In the genomic region with DNA sequence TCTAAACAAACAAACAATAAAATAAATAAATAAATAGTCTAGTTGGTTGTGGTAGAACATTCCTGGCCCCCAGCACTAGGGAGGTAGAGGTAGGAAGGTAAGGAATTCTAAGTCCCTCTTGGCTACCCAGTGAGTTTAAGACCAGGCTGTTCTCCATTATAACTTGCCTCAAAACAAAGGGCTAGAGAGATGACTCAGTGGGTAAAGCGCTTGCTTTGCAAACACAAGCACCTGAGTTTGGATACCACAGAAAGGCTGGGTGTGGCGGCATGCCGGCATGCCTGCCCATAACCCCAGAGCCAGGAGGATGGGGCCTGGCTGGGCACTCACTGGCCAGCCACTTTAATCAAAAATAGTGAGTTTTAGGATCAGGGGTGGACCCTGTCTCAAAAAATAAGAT, we compare ENCODE assay signal across 36 mouse cellular contexts. TPM values are rescaled to one million over a fixed set of nuclear protein-coding genes. Genes with fewer than 3 reads are reported as not detected.
DNase-seq lines count a peak whose midpoint lies in the region; ATAC-seq lines count a peak whose summit lies in the region.
"Had no signal": no experiment of that assay in that cellular context is flagged by ENCODE, and none has a peak within 500 bp of the region (broad histone marks: within the 10 kb centered on the region; RNA-seq: fewer than 3 reads in every experiment).

No protein-coding gene starts in this region.

- 89% methylated on average over 3 of the region's 3 CpGs for WGBS in heart, embryonic 13.5 days
- 74% methylated on average over 3 of the region's 3 CpGs for WGBS in stomach, embryonic 15.5 days

- H3K27ac ChIP-seq in heart, embryonic 13.5 days (replicated peaks), result 0 out of 2 replicates have a peak overlapping the region, but pooled peaks have one; percentile 12
- peak overlapping the region; percentile 40; the same call in 1 of the 2 replicates for H3K27ac ChIP-seq in stomach, embryonic 15.5 days
- H3K27ac ChIP-seq: forebrain, embryonic 10.5 days; hindbrain, embryonic 15.5 days; layer of hippocampus, adult 2 months; left cerebral cortex, adult 2 months; midbrain, embryonic 12.5 days; neural tube, embryonic 13.5 days had no signal

- H3K9me3 ChIP-seq in heart, embryonic 13.5 days, result no peaks in the 10 kb centered on the region
- no peaks in the 10 kb centered on the region for H3K9me3 ChIP-seq in stomach, embryonic 15.5 days
- H3K9me3 ChIP-seq: embryonic facial prominence, embryonic 13.5 days; forebrain, embryonic 10.5 days; heart, embryonic 15.5 days; hindbrain, embryonic 15.5 days; kidney, embryonic 15.5 days; limb, embryonic 13.5 days; megakaryocyte, embryonic 14.5 days; midbrain, embryonic 12.5 days; neural tube, embryonic 13.5 days had no signal

- H3K27me3 ChIP-seq in heart, embryonic 13.5 days (replicated peaks), result peaks cover 3% of the 10 kb centered on the region
- no peaks in the 10 kb centered on the region for H3K27me3 ChIP-seq in stomach, embryonic 15.5 days (replicated peaks)
- H3K27me3 ChIP-seq: embryonic facial prominence, embryonic 13.5 days; heart, embryonic 15.5 days; hindbrain, embryonic 15.5 days; kidney, embryonic 15.5 days had no signal

- no peak for DNase-seq in heart, postnatal 4 days
- peak; percentile 52 for DNase-seq in urinary bladder, postnatal 14 days (ENCODE audit: low spot score)
- DNase-seq in urinary bladder, adult 2 months (ENCODE audit: low spot score), result no peak
- DNase-seq in spleen, adult 18-20 months, result no peak
- no peak for DNase-seq in ovary, postnatal 14 days (ENCODE audit: low spot score)
- DNase-seq: adrenal gland, postnatal 25 days; cerebellum, adult 18-20 months; cerebellum, postnatal 10 days; gastrocnemius, adult 2 months; gastrocnemius, postnatal 36 days; heart, adult 18-20 months; heart, postnatal 36 days; kidney, adult 11 months; kidney, postnatal 36 days; right cerebral cortex, postnatal 14 days had no signal

- H3K9ac ChIP-seq in heart, embryonic 13.5 days, result no peak overlapping the region
- no peak overlapping the region for H3K9ac ChIP-seq in stomach, embryonic 15.5 days
- H3K9ac ChIP-seq: embryonic facial prominence, embryonic 13.5 days; heart, embryonic 15.5 days; hindbrain, embryonic 15.5 days; kidney, embryonic 15.5 days; limb, embryonic 13.5 days; midbrain, embryonic 12.5 days; neural tube, embryonic 13.5 days had no signal

- H3K4me2 ChIP-seq in heart, embryonic 13.5 days, result no peak overlapping the region
- no peak overlapping the region for H3K4me2 ChIP-seq in stomach, embryonic 15.5 days
- H3K4me2 ChIP-seq: embryonic facial prominence, embryonic 13.5 days; hindbrain, embryonic 15.5 days; kidney, embryonic 15.5 days; limb, embryonic 13.5 days; liver, embryonic 11.5 days; midbrain, embryonic 12.5 days; neural tube, embryonic 13.5 days had no signal

- H3K4me1 ChIP-seq in heart, embryonic 13.5 days, result peaks cover 37% of the 10 kb centered on the region
- H3K4me1 ChIP-seq in stomach, embryonic 15.5 days, result peaks cover 28% of the 10 kb centered on the region

- ATAC-seq in heart, embryonic 13.5 days (ENCODE audit: extremely low read depth, insufficient number of reproducible peaks, low FRiP score, low TSS enrichment), result no peak
- ATAC-seq in stomach, embryonic 15.5 days (ENCODE audit: insufficient read depth, low FRiP score, low read depth), result peak; percentile 40; the same call in 1 of the 2 replicates
- ATAC-seq: forebrain, embryonic 16.5 days; inflammation-experienced regulatory T-cells, adult 6 months had no signal

- no peaks in the 10 kb centered on the region for H3K36me3 ChIP-seq in heart, embryonic 13.5 days
- no peaks in the 10 kb centered on the region for H3K36me3 ChIP-seq in stomach, embryonic 15.5 days
- H3K36me3 ChIP-seq: embryonic facial prominence, embryonic 13.5 days; forebrain, embryonic 10.5 days; heart, embryonic 15.5 days; hindbrain, embryonic 15.5 days; kidney, embryonic 15.5 days; limb, embryonic 13.5 days; midbrain, embryonic 12.5 days; neural tube, embryonic 13.5 days had no signal

- no peak overlapping the region for H3K4me3 ChIP-seq in heart, embryonic 13.5 days
- no peak overlapping the region for H3K4me3 ChIP-seq in stomach, embryonic 15.5 days (replicated peaks)
- H3K4me3 ChIP-seq: embryonic facial prominence, embryonic 13.5 days; forebrain, embryonic 10.5 days; gastrocnemius, adult 2 months; heart, embryonic 15.5 days; hindbrain, embryonic 15.5 days; kidney, embryonic 15.5 days; layer of hippocampus, adult 2 months; left cerebral cortex, adult 2 months; limb, embryonic 13.5 days; midbrain, embryonic 12.5 days; neural tube, embryonic 13.5 days had no signal

RNA-seq across cellular contexts. Expression of a gene that starts 8.7 kb away (rescaled TPM):
- polyA plus RNA-seq in heart, embryonic 13.5 days (2015; fragmentation: Nextera tagmentation; extraction: Ambion mirVana), result 2.0 and 2.6 TPM in 2 replicates
- 1 to 10 TPM; 4.6 to 5.1 TPM for total RNA-seq in heart, postnatal 4 days (2021)
- polyA plus RNA-seq in urinary bladder, adult 2 months (2012; rRNA removed), result 18.2 and 21.8 TPM in 2 replicates
- polyA plus RNA-seq in stomach, embryonic 15.5 days (2015; fragmentation: Nextera tagmentation; extraction: Ambion mirVana), result 15.3 and 20.7 TPM in 2 replicates
- polyA plus RNA-seq: inflammation-experienced regulatory T-cells, adult 6 months had no signal

RNA-seq across cellular contexts. Expression of a gene that starts 28.0 kb away (rescaled TPM):
- 90.2 and 102 TPM in 2 replicates for polyA plus RNA-seq in heart, embryonic 13.5 days (2015; fragmentation: Nextera tagmentation; extraction: Ambion mirVana)
- 10 to 100 TPM; 53.6 to 55.5 TPM for total RNA-seq in heart, postnatal 4 days (2021)
- 154 and 165 TPM in 2 replicates for polyA plus RNA-seq in urinary bladder, adult 2 months (2012; rRNA removed)
- polyA plus RNA-seq in stomach, embryonic 15.5 days (2015; fragmentation: Nextera tagmentation; extraction: Ambion mirVana), result 196 and 218 TPM in 2 replicates

RNA-seq across cellular contexts. Expression of a gene that starts 56.0 kb away (rescaled TPM):
- polyA plus RNA-seq in heart, embryonic 13.5 days (2015; fragmentation: Nextera tagmentation; extraction: Ambion mirVana), result not detected in 2 replicates
- total RNA-seq in heart, postnatal 4 days (2021), result under 1 TPM in 1 of 2 experiments, not detected in 1; 0.05 TPM
- 0.06 and 0.12 TPM in 2 replicates for polyA plus RNA-seq in urinary bladder, adult 2 months (2012; rRNA removed)
- 0.46 and 0.50 TPM in 2 replicates for polyA plus RNA-seq in stomach, embryonic 15.5 days (2015; fragmentation: Nextera tagmentation; extraction: Ambion mirVana)
- total RNA-seq: adrenal gland, adult 18-20 months; adrenal gland, postnatal 25 days; common myeloid progenitor, adult 5-6 weeks; left cerebral cortex, postnatal 25 days; midbrain, postnatal 0 days had no signal
- polyA plus RNA-seq: heart, embryonic 15.5 days; inflammation-experienced regulatory T-cells, adult 6 months; liver, embryonic 11.5 days; liver, embryonic 16.5 days; midbrain, embryonic 12.5 days; neural tube, embryonic 13.5 days had no signal

RNA-seq across cellular contexts. Expression of a gene that starts 59.2 kb away (rescaled TPM):
- polyA plus RNA-seq in heart, embryonic 13.5 days (2015; fragmentation: Nextera tagmentation; extraction: Ambion mirVana), result 7.9 and 8.3 TPM in 2 replicates
- total RNA-seq in heart, postnatal 4 days (2021), result 10 to 100 TPM; 29.1 to 33.8 TPM
- 18.7 and 22.4 TPM in 2 replicates for polyA plus RNA-seq in urinary bladder, adult 2 months (2012; rRNA removed)
- 12.5 and 14.0 TPM in 2 replicates for polyA plus RNA-seq in stomach, embryonic 15.5 days (2015; fragmentation: Nextera tagmentation; extraction: Ambion mirVana)
